Mouse (Mus musculus) stomach, postnatal 0 days (tissue): ENCODE measurements around the gene Ift27. TPM values are rescaled to one million over a fixed set of nuclear protein-coding genes. Genes with fewer than 3 reads are reported as not detected.

ENCODE experiments used
- ATAC-seq: fragments of 200-750 bp; cut with Nextera tagmentation; 2 replicates; pipeline ENCODE4 v1.8.0; 2017; ENCODE audit not compliant: low FRiP score, low TSS enrichment
- DNase-seq: peaks from one replicate; pipeline ENCODE4 v3.0.0-alpha.2; 2016; ENCODE audit warnings: low spot score
- H3K27ac ChIP-seq: fragments of 300-500 bp; sonication (generic); replicated peaks from 2 replicates; pipeline ENCODE4 v1.5.1; 2014; ENCODE audit warnings: mild to moderate bottlenecking, control low read depth
- H3K27me3 ChIP-seq: fragments of 300-500 bp; sonication (generic); 2 replicates; pipeline ENCODE4 v1.6.1; 2014; ENCODE audit warnings: low read length; ENCODE audit not compliant: control insufficient read depth, insufficient read depth
- H3K36me3 ChIP-seq: fragments of 300-500 bp; sonication (generic); 2 replicates; pipeline ENCODE4 v1.6.1; 2014; ENCODE audit warnings: low read length, mixed read lengths; ENCODE audit not compliant: control insufficient read depth, insufficient read depth
- H3K4me1 ChIP-seq: fragments of 300-500 bp; sonication (generic); replicated peaks from 2 replicates; pipeline ENCODE4 v1.6.1; 2014; ENCODE audit warnings: antibody characterized with exemption; ENCODE audit not compliant: control insufficient read depth, insufficient read depth
- H3K4me2 ChIP-seq: fragments of 300-500 bp; sonication (generic); replicated peaks from 2 replicates; pipeline ENCODE4 v1.6.1; 2014; ENCODE audit warnings: low read depth, mild to moderate bottlenecking, control low read depth, moderate library complexity
- H3K4me3 ChIP-seq: fragments of 300-500 bp; sonication (generic); 2 replicates; pipeline ENCODE4 v1.5.1; 2014; ENCODE audit warnings: low read depth, low read length, control low read depth
- H3K9ac ChIP-seq: fragments of 300-500 bp; sonication (generic); 2 replicates; pipeline ENCODE4 v1.6.1; 2014; ENCODE audit warnings: mild to moderate bottlenecking, low read length, control low read depth, mixed read lengths
- H3K9me3 ChIP-seq: fragments of 300-500 bp; sonication (generic); 2 replicates; pipeline ENCODE4 v1.6.1; 2016; ENCODE audit warnings: low read length; ENCODE audit not compliant: control insufficient read depth
- CTCF ChIP-seq: IDR thresholded peaks from 2 replicates; pipeline ENCODE4 v1.5.1; 2016; ENCODE audit warnings: antibody characterized with exemption, low read depth, mild to moderate bottlenecking, moderate library complexity
- EP300 ChIP-seq: optimal IDR thresholded peaks from 2 replicates; pipeline ENCODE3; 2016; ENCODE audit warnings: antibody characterized with exemption
- WGBS: fragments of 180-500 bp; shearing (Covaris S2); extraction: QIAGEN DNeasy Blood & Tissue Kit; methylation state at CpG from one replicate; pipeline ENCODE4 v1.1.7; 2014; 5-methylcytosine and 5-hydroxymethylcytosine counted together
- polyA plus RNA-seq: library from polyadenylated mRNA; unstranded; fragments of >200 nt; fragmentation: Nextera tagmentation; extraction: Ambion mirVana; gene quantifications from 2 replicates; pipeline ENCODE4 v1.2.1, GENCODE M21; 2015

Ift27 gene
- polyA plus RNA-seq, 1 experiment from 2014 or later = 42.2 TPM

DNA sequence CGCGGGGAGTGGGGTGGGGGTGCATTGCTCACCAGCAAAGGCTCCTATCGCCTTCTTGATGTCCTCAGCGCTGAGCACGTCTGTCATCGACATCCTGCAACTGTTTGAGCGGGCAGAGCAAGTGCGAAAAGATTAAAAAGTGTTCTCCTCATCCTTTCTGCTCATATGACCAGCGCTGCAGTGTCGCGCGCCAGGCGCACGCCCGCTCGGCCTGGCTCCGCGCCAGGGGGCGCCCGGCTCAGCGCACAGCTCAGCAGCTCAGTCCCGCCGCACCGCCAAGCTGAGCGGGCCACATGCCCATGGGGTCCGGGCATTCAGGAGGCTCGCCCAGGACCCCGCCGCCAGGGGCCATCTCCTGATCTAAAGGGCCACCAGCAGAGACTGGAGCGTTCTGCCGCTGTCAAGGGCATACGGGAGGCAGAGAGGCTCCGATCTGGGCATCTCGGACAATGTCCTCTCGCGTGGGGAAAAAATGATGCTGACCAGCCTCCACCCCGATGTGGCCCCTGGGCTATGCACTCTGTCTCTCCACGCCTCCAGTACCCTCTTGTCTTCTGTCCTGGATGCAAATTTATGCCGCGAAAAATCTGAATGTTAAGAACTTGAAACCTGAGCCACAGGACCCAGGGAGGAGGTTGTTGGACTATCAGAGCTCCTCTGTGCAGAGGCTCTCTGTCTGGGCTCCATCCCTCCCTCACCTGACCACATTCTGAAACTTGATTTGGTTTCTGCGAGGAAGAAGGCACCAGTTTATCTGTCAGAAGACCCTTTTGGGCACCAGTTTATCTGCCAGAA lies 30.3 kb upstream of the Ift27 start:
- Histone ChIP-seq H3K27me3 (peaks cover 2% of the 10 kb centered on the region; the same call in 1 of the 2 replicates), H3K4me3 (peak overlapping the region; percentile 15), H3K4me1 (no peaks in the 10 kb centered on the region), H3K4me2 (peak overlapping the region; percentile 47), H3K9me3 (no peaks in the 10 kb centered on the region), H3K9ac (0 out of 2 replicates have a peak overlapping the region, but pooled peaks have one; percentile 35), H3K36me3 (no peaks in the 10 kb centered on the region), H3K27ac (no peak overlapping the region)
- no peak for TF ChIP-seq CTCF
- TF ChIP-seq EP300 = no peak
- ATAC-seq (no peak), DNase-seq (peak; percentile 44)
- 3% methylated on average over 41 of the region's 41 CpGs for WGBS

DNA sequence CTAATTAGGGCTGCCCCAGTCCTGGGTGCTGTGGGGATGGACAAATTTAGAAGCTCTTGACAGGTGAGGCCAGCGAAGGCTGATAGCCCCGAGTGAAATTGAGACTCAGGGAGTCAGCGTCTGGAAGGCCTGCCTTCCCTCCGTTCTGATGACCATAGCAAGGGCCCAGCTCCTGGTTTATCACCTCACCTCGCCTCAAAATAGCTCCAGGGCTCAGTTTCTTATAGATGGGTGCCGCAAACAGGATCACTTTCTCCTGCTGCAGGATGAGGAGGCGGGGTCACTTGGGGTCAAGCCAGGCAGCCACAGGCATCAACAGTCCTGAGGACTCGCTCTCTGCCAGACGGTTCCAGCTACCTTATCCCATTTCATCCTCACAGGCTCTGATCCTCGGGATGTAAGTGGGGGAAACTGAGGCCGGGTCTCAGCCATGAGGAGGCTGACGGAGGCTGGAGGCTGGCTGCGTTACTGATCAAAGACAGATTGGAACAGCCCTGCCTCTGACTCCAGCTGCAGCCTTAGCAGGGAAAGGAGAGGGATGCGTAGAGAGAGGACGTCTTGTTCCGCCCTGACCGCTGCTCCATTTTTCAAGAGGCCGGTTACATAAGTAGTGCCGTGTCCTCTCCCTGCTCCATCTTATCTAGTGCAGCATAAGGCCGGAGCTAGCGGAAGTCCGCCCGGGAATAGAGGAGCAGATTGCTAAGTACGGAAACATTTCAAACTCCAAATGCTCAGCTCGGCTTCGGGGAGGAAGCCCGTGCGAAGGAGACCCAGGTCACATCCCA lies 21.4 kb upstream of the Ift27 start:
- Histone ChIP-seq H3K4me1 (no peaks in the 10 kb centered on the region), H3K27ac (no peak overlapping the region), H3K9me3 (no peaks in the 10 kb centered on the region), H3K36me3 (no peaks in the 10 kb centered on the region), H3K9ac (no peak overlapping the region), H3K4me3 (no peak overlapping the region), H3K4me2 (no peak overlapping the region), H3K27me3 (no peaks in the 10 kb centered on the region)
- DNase-seq (no peak), ATAC-seq (no peak)
- 75% methylated on average over 28 of the region's 28 CpGs for WGBS
- no peak for TF ChIP-seq EP300
- TF ChIP-seq CTCF = no peak

DNA sequence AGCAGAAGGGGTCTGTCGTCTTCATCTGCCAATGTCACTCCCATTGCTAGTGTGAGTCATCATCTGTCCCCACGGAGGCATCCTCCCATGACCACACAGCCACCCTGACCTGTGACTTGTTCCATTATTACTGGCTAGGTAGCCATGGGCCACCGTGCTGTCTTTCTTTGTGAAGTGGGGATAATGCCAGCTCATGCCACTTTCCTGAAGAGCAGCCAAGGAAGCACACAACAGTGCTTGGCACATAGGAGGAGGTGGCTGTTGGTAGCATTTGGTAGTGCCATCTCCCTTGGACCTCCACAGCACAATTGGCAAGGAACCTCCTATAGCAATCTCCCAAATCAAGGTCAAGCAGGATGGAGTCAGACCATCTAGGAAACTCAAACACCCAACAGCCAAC lies 20.4 kb upstream of the Ift27 start:
- no peak for ATAC-seq
- Histone ChIP-seq H3K4me2 (no peak overlapping the region), H3K27ac (no peak overlapping the region), H3K4me3 (no peak overlapping the region), H3K9me3 (no peaks in the 10 kb centered on the region), H3K36me3 (no peaks in the 10 kb centered on the region), H3K9ac (no peak overlapping the region), H3K27me3 (no peaks in the 10 kb centered on the region), H3K4me1 (no peaks in the 10 kb centered on the region)
- TF ChIP-seq CTCF (no peak), EP300 (no peak)
- WGBS = 68% methylated on average over 3 of the region's 3 CpGs
- no peak for DNase-seq

DNA sequence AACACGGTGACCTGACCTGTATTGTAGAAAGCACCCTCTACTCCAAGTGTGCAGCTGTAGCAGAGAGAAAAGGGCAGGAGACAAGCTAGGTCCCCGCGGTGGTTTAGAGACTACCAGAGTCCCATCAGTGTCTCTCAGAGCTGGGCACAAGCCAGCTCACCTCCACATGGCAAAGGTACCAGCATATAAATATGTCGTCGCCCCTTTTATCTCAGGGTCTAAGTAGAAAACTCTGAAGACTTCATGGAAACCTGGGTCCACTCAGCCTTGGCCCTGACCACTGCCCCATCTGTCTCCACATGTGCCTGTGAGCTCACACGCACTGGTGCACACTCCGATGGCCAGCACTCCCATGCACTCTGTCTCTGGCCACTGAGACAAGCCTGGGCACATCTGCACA lies 15.7 kb upstream of the Ift27 start:
- WGBS = 88% methylated on average over 7 of the region's 7 CpGs
- no peak for TF ChIP-seq EP300
- TF ChIP-seq CTCF = no peak
- H3K9me3 ChIP-seq = no peaks in the 10 kb centered on the region
- no peak for DNase-seq
- H3K4me3 ChIP-seq = no peak overlapping the region
- no peak overlapping the region for H3K9ac ChIP-seq
- no peaks in the 10 kb centered on the region for H3K36me3 ChIP-seq
- no peak overlapping the region for H3K4me2 ChIP-seq
- no peak for ATAC-seq
- H3K27me3 ChIP-seq = no peaks in the 10 kb centered on the region
- no peaks in the 10 kb centered on the region for H3K4me1 ChIP-seq
- no peak overlapping the region for H3K27ac ChIP-seq

DNA sequence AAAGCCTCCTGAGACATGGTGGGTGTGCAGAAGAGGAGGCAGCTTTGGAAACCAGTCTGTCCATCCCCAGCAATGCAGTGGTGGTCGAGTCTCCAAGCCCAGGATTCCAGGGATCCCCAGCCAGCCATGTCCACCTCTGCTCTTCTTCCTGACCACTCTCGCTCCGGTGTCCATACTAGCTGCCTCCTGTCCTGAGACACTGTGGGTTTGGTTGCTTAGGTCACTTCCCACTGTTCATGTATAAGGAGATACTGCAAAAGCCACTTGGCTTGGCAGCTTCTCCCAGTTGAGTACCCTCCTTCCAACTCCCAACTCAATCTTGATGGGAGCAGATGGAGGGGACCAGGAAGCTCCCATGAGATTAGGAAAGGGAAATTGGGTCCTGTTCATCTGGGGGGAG lies 14.6 kb upstream of the Ift27 start:
- Histone ChIP-seq H3K27ac (no peak overlapping the region), H3K9ac (no peak overlapping the region), H3K27me3 (no peaks in the 10 kb centered on the region), H3K36me3 (no peaks in the 10 kb centered on the region), H3K4me1 (no peaks in the 10 kb centered on the region), H3K4me2 (no peak overlapping the region), H3K4me3 (no peak overlapping the region), H3K9me3 (no peaks in the 10 kb centered on the region)
- ATAC-seq = no peak
- DNase-seq = no peak
- 86% methylated on average over 3 of the region's 3 CpGs for WGBS
- TF ChIP-seq CTCF (no peak), EP300 (no peak)

DNA sequence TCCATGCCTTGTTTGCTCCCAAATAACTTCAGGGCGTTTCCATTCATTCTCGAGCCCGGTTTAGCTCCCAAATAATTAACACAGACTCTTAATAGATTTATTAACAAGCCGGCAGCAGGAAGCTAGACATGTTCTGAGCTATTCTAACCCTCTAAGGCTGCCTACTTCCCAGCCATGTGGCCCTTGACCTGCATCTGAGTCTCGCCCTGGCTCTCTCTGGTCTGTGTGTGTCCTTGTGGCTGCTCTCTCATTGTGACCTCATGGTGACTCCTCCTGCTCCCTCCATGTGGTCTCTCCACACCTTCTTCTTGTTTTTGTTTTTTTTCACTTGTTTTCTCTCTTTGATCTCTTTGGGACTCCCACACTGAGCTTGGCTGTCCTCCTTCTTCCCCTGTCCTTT lies 13.0 kb upstream of the Ift27 start:
- H3K4me3 ChIP-seq = no peak overlapping the region
- no peak overlapping the region for H3K9ac ChIP-seq
- no peaks in the 10 kb centered on the region for H3K9me3 ChIP-seq
- no peaks in the 10 kb centered on the region for H3K4me1 ChIP-seq
- DNase-seq = no peak
- no peaks in the 10 kb centered on the region for H3K27me3 ChIP-seq
- TF ChIP-seq EP300 (no peak), CTCF (no peak)
- H3K36me3 ChIP-seq = no peaks in the 10 kb centered on the region
- no peak overlapping the region for H3K27ac ChIP-seq
- H3K4me2 ChIP-seq = no peak overlapping the region
- ATAC-seq = no peak
- WGBS = 54% methylated on average over 5 of the region's 5 CpGs
